Mouse (Mus musculus): Measurements from ENCODE around the gene Cyb5r3.

The Cyb5r3 gene

DNA sequence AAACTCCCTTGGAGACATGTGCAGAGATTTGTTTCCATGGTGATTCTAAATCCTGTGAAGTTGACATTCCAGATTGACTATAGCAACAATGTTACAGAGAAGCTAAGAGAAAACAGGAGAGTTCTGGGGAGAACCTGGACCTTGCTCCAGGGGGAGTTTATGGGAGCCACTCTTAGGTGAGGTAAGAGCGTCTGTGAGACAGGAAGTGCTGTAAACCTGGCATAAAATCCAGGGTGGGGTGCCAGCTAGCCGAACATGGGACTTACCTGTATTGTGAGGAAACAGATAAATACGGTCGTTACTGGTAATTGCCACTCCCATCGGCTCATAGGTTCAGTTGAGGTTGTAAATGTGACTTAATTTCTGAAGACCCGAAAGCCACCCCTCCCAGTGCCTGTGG is 66.0 kb downstream of the Cyb5r3 start:
- no peak for DNase-seq (ENCODE audit: extremely low spot score)
